Mouse (Mus musculus) testis, adult 2 months (tissue): ENCODE data around the gene Vmn1r188.

ENCODE experiments used
- CTCF ChIP-seq: fragments of 200-500 bp; IDR thresholded peaks from 2 replicates; pipeline ENCODE4 v1.5.1; 2012; ENCODE audit warnings: low read depth, mild to moderate bottlenecking, inconsistent platforms, low read length, moderate library complexity; ENCODE audit not compliant: control insufficient read depth, insufficient read depth, insufficient replicate concordance
- POLR2A ChIP-seq: fragments of 200-500 bp; IDR thresholded peaks from 2 replicates; pipeline ENCODE4 v1.6.1; 2012; ENCODE audit warnings: low read depth, mild to moderate bottlenecking, inconsistent platforms, low read length, moderate library complexity; ENCODE audit not compliant: control insufficient read depth

GRCm38 (mm10) chr13:22044432-22045155 lies 39.6 kb upstream of the Vmn1r188 start:
- no peak for TF ChIP-seq CTCF
- no peak for TF ChIP-seq POLR2A
